Mouse (Mus musculus): ENCODE data around the gene Cyp1a2.
A peak's percentile ranks its signal among the peaks of the same experiment; 100 is the strongest.

The Cyp1a2 gene

GRCm38 (mm10) chr9:57646551-57647103 lies 36.9 kb downstream of the Cyp1a2 start:
- no peak for DNase-seq (ENCODE audit: low read depth, low spot score)

GRCm38 (mm10) chr9:57644944-57645893 lies 38.3 kb downstream of the Cyp1a2 start:
- peak; percentile 93 for DNase-seq (ENCODE audit: low read depth, low spot score)

- peak; percentile 34 for DNase-seq (ENCODE audit: low read depth, low spot score)
These were observed 39.0 kb downstream of the Cyp1a2 start for GRCm38 (mm10) chr9:57644442-57644943.

- DNase-seq (ENCODE audit: low read depth, low spot score): no peak
These were observed 39.7 kb downstream of the Cyp1a2 start for GRCm38 (mm10) chr9:57643856-57644180.

- peak; percentile 30 for DNase-seq (ENCODE audit: low read depth, low spot score)
These were observed 40.2 kb downstream of the Cyp1a2 start for GRCm38 (mm10) chr9:57643169-57643855.

GRCm38 (mm10) chr9:57641775-57642550 lies 41.5 kb downstream of the Cyp1a2 start:
- DNase-seq (ENCODE audit: low read depth, low spot score): peak; percentile 72

- DNase-seq (ENCODE audit: low read depth, low spot score): no peak
These were observed 42.5 kb downstream of the Cyp1a2 start for GRCm38 (mm10) chr9:57641022-57641421.

DNA sequence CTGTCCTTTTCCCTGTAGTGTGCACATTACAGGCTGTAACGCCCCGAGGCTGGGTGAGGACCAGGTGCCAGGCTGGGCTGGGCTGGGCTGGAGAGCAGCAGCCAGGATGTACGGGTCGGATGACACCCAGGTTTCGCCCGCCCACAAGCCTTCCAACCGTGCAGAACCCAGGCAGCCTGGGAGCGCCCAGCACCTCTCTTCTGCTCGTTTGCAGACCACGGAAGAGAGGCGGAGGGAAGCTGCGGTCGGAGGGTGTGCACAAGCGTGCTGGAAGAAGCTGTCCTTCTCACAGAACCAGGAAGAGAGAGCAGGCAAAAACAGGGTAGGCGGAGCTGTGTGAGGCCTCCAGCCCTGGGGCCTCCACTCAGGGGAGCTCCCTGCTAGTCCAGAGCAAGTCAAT lies 43.1 kb downstream of the Cyp1a2 start:
- DNase-seq (ENCODE audit: low read depth, low spot score): peak; percentile 70

DNA sequence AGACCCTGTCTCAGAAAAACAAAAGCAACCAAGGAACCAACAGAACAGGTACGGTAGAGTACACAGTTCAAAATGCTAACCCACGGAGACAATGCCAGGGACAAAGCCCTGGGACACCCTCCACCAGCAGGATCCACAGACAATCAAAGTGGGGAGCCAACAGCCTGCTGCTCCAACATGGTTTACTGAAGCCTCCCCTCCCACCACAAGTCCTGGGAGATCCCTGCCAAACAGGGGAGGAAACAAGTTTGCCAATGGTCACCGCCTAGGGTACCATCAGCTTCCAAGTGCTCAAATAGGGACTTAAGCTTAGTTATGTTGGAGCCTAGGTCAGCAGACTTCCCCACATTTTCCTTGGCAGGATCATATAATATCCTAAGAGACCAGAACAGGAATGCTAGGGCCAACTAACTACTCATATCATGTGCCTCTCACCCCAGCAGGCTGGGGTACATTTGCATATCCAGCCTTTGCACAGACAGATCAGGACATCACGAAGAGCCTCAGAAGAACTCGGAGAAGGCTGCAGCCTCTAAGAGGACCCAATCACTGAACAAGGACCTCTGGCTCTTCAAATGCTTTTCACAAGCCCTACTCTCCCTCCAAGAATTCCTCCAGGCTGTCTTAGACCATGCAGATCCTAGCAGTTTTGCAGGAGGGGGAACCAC lies 43.7 kb downstream of the Cyp1a2 start:
- no peak for DNase-seq (ENCODE audit: low read depth, low spot score)

DNA sequence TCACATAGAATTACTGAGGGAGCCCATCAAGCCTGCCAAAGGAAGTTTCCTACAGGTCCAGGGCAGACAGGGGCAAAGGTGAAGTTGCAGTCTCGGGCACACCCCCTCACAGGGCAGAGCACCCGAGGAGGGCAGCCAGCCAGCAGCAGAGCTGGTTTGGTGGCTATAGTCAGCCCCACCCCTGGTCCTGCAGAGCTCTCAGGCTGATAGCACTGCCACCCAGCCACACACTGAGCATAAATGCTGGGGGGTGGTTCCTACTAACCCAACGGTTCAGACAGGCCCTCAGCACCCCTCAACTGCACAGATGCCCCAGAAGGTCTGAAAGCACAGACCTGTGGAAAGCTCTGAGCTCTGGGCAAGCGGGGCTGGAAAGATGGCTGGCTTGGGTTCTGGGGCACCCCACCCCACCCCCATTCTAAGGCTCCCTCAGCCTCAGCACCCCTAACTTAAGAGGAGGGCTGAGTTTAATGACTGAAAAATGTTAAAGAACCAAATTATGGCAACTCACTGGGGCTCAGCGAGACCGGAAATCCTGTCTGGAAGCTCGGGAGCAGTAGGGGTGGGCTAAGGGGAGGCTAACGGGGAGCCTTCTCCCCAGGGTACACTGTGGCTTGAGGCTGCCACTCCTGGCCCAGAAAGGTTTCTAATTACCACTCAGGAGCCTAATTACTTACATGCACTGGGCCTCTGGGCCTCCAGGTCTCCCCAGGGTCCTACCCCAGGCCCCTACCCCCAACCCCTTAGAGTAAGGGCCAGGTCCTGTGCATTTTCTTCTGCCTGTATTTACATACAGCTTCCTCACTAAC lies 44.6 kb downstream of the Cyp1a2 start:
- no peak for DNase-seq (ENCODE audit: low read depth, low spot score)

DNA sequence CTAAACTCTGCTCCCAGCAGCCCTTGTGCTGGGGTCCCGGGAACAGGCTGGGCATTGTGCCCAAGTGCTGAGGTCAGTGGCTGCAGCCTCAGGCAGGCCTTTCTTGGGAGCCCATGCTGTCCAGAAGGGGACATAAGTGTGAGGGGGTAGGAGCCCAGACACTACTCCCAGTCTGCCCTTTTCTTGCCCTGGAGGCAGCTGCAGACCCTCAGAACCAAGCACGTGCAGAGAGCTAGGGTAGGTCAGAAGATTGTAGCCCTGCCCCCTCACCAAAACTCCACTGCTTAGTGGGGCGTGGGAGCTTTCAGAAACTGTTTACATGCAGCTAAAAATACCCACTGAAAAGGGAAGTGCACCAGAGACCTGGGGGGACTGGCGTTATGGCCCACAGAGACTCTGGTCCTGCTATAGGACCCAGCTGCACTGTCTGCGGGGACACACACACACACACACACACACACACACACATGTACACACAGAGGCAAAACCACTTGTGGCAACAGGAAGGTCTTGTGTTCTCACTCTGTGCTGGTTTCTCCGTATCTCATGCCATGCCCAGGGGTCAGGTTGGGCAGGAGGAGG lies 45.7 kb downstream of the Cyp1a2 start:
- DNase-seq (ENCODE audit: low read depth, low spot score): no peak

GRCm38 (mm10) chr9:57637272-57637671 lies 46.2 kb downstream of the Cyp1a2 start:
- no peak for DNase-seq (ENCODE audit: low read depth, low spot score)

GRCm38 (mm10) chr9:57633481-57634024 lies 50.0 kb downstream of the Cyp1a2 start:
- DNase-seq (ENCODE audit: low read depth, low spot score): no peak

- peak; percentile 78 for DNase-seq (ENCODE audit: low read depth, low spot score)
These were observed 54.2 kb downstream of the Cyp1a2 start for GRCm38 (mm10) chr9:57629118-57629874.

- DNase-seq (ENCODE audit: low read depth, low spot score): no peak
These were observed 54.8 kb downstream of the Cyp1a2 start for GRCm38 (mm10) chr9:57628717-57629116.

DNA sequence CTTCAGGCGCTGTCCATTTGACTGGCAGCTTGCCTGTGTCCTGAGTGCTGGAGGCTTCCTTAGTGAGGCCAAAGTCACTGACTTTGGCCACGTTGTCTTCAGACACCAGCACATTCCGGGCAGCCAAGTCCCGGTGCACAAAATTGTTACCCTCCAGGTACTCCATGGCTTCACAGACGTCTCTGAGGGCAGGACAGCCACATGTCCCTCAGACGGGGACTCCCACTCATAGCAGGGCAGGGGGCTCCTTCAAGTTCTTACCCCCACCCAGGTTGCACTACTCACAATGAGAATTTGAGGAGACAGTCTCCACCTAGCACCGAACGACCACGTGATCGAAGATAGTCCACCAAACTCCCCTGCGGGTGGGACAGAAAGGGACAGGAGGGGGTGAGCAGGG lies 55.6 kb downstream of the Cyp1a2 start:
- no peak for DNase-seq (ENCODE audit: low read depth, low spot score)

- no peak for DNase-seq (ENCODE audit: low read depth, low spot score)
These were observed 56.3 kb downstream of the Cyp1a2 start for GRCm38 (mm10) chr9:57627191-57627590.
